Mouse (Mus musculus) liver, adult 2 months (tissue): ENCODE measurements at regions not wholly inside any gene's neighbourhood (a gene's known extent, or its start where the extent isn't known, plus 50 kb on each side); places are given as distances from the start of the nearest gene placed in this dataset.

Experiments used
- CTCF ChIP-seq: fragments of 200-500 bp; IDR thresholded peaks from 2 replicates; pipeline ENCODE4 v1.5.1; 2011; ENCODE audit warnings: low read depth, low read length, control low read depth
- POLR2A ChIP-seq: fragments of 200-500 bp; IDR thresholded peaks from 2 replicates; pipeline ENCODE4 v1.6.1; 2011; ENCODE audit warnings: low read length, control low read depth; ENCODE audit not compliant: insufficient read depth; ENCODE audit errors: extremely low read depth

GRCm38 (mm10) chr2:6265117-6265516 lies 52.3 kb upstream of the Echdc3 start:
- TF ChIP-seq CTCF (no peak), POLR2A (no peak)
